Mouse (Mus musculus): ENCODE measurements around the gene D8Ertd738e. TPM values are rescaled to one million over a fixed set of nuclear protein-coding genes. Genes with fewer than 3 reads are reported as not detected.
A peak's percentile ranks its signal among the peaks of the same experiment; 100 is the strongest.

D8Ertd738e gene
- 100 to 1,000 TPM; 140 to 144 TPM for total RNA-seq (2021)
- long read RNA-seq, experiment 1, transcript D8Ertd738e-201 (3 exons, 616 nt), result major isoform, 120 of 121 reads
- long read RNA-seq, experiment 1, partial matches to known transcripts, result 0 of 121 reads
- long read RNA-seq, experiment 1, other reads (novel, unspliced or antisense), result 1 of 121 reads
- long read RNA-seq, experiment 2, transcript D8Ertd738e-201 (3 exons, 616 nt), result major isoform, 90 of 91 reads
- long read RNA-seq, experiment 2, partial matches to known transcripts, result 0 of 91 reads
- long read RNA-seq, experiment 2, other reads (novel, unspliced or antisense), result 1 of 91 reads

DNA sequence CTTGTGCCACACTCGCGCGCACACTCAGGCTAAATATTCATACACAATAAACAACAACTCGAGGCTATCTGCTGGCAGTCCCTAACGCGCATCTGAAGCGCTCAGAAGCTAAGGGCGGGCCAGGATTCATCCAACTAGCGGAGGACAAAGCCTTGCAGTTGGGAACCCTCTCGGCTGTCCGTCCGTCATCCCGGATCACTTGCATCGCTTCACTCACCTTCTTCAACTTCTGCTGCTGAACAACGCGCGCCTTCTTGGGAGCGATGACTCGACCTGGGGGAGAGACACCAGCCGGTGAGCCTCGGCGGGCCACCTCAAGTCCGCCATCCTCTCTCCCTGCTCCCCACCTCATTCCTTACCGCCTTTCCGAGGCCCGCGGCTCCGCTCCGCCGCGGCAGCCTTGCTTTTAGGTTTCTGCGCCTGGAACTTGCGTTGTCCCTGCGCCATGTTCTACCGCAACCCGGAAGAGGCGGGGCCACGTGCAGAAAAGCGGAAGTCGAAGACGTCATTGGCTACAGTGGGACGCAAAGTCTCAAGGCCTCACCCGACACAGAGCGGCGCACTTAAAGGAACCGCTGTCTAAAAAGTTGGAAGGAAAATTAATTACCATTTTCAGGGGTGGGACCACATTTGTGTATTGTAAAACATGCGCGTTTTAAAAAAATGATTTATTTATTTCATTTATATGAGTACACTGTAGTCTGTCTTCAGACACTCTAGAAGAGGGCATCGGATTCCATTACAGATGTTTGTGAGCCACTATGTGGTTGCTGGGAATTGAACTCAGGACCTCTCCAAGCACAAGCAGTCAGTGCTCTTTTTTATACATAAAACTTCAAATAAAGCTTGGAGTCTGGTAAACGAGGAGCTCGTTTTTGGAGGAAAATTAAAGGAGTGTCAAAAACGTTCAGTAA, at the start of gene D8Ertd738e:
TSS of gene D8Ertd738e (minus strand) at position 463 of the 914 bp plus-strand sequence.
- intact Hi-C loops (cut with DNase I), result no loop called here
- DNase-seq (ENCODE audit: low spot score in 2 of 2), result peak; percentile 88

DNA sequence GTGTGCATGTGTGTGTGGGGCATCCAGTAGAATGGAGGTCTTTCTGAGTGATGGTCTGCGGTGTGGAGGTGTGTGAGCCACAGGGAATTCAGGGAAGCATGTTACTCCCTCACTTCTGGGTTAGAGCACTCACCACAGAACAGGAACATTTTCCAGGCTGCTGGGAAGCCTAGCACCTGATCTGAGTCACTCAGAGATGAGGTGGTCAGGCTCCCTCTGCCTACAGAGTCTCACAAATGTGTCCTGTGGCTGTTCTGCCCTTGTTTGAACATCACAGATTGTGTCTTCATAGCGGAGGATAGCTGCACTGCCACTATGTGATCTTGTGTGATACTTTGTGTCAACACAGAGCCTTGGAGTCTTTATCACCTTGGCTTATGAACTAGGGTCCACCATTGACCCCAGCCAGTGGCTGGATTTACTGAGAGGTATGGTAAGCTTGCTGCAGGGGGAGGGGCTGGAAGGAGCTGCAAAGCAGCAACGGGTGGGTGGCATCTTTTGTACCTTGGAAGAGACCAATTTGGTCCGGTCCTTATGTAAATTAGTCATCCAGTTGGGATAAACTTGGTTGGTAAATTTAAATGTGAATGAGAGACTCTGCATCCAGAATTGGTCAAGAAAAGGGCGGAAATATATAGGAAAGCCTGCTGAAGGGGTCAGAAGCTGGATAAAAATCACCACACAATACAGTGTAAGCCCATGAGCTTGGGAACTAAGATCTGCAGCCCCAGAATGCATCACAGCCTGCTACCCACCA, 47.7 kb upstream of the D8Ertd738e start:
- DNase-seq (ENCODE audit: low spot score in 2 of 2), result no peak
- intact Hi-C loops (cut with DNase I), result loop anchor here (5.0 kb wide), 1 partner anchor 40 kb away; no protein-coding TSS in a partner anchor

DNA sequence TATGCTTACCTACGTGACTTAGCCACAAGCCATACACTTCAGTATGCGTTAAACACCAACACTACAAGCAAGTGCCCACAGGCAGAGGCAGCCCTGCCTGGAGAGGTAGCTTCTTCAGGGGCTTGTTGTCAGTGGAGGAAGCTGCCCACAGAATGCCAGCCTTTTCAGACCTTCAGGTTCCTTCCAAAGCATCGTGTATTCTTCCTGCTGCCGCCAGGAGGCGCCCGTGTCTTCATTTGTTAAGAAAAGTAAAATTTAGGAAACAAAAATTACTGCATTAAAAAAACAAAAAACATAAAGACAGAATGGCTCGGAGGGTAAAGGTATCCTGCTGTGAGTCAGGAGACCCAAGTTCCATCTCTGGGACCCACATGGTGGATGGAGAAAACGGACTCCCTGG, 42.2 kb upstream of the D8Ertd738e start:
- peak; percentile 45 to 69 for DNase-seq (ENCODE audit: low spot score in 2 of 2)
- intact Hi-C loops (cut with DNase I), result loop anchor here (1.0 to 5.0 kb wide), 2 partner anchors 66 to 104 kb away; partner anchors contain the start of gene Nanos3

DNA sequence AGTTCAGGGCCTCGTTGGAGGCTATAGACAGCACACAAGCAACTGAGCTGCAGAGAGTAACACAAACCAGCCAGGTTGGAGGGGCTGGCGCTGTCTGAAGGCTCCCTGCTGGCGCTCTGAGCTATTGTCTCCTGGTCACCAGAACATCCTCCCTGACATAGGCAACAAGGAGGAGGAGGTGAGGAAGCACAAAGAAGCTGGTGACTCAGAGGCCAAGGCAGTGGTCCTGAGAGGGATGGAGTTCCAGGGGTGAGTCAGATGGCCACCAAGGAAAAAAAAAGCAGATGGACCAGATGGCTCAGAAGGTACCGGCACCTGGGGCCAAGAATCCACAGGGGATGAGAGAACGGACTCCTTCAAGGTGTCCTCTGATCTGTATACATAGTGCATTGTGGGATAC, 41.6 kb upstream of the D8Ertd738e start:
- no peak for DNase-seq (ENCODE audit: low spot score in 2 of 2)
- intact Hi-C loops (cut with DNase I), result loop anchor here (1.0 to 5.0 kb wide), 2 partner anchors 66 to 104 kb away; partner anchors contain the start of gene Nanos3

DNA sequence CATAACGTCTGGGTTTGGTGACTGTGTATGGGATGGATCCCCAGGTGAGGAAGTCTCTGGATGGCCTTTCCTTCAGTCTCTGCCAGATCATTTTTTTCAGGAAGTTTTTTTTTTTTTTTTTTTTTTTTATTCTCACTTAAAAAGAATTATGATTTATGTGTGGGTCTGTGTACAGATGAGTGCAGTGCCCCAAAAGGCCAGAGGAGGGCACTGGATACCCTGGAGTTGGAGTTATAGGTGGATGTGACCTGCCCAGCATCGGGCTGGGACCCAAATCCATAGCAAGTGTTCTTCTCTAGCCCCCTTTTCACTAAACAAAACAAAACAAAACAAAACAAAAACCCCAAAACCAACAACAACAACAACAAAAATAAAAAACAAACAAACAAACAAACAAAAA, 39.4 kb upstream of the D8Ertd738e start:
- intact Hi-C loops (cut with DNase I), result loop anchor here (10.0 kb wide), 1 partner anchor 274 kb away; the partner anchor contains the start of gene 2210011C24Rik
- no peak for DNase-seq (ENCODE audit: low spot score in 2 of 2)

DNA sequence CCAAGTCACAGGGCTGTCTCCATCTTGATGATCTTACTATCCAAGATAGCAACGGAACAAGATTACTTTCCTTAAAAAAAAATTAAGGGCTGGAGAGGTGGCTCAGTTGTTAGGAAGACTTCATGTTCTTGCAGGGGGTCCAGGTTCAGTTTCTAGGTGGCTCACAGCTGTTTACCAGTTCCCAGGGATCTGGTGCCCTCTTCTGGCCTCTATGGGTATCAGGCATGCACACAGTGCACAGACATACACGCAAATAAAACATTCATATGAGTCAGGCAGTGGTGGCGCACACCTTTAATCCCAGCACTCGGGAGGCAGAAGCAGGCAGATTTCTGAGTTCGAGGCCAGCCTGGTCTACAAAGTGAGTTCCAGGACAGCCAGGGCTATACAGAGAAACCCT, 36.1 kb upstream of the D8Ertd738e start:
- intact Hi-C loops (cut with DNase I), result loop anchor here (10.0 kb wide), 1 partner anchor 271 kb away; the partner anchor contains the start of gene 2210011C24Rik

DNA sequence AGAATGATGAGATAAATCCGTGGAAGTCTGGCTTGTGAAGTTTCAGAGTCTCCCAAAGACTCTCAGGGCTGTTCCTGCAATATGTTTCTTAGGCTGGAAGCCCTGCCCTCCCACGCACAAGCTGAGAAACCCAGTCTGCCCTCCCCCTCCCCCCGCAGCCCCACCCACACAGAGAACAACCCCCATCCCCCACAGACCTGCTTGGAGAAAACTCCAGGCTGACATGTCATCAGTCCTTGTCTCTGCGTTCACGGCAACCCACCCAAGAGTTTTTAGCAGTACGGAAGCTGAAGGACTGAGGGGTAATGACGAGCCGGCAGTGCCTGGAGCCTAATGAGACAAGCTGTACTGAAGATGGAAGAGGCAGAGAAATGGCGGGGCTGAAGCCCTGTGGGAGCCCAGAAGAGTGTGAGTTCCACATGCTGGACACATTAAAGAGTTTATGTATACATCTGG, 35.1 kb upstream of the D8Ertd738e start:
- peak; percentile 21 to 41 for DNase-seq (ENCODE audit: low spot score in 2 of 2)
- intact Hi-C loops (cut with DNase I), result loop anchor here (10.0 kb wide), 1 partner anchor 270 kb away; the partner anchor contains the start of gene 2210011C24Rik

More for the DNA sequence above, 36.1 kb upstream of the D8Ertd738e start:
- DNase-seq (ENCODE audit: low spot score in 2 of 2), result peak; percentile 22 to 48

DNA sequence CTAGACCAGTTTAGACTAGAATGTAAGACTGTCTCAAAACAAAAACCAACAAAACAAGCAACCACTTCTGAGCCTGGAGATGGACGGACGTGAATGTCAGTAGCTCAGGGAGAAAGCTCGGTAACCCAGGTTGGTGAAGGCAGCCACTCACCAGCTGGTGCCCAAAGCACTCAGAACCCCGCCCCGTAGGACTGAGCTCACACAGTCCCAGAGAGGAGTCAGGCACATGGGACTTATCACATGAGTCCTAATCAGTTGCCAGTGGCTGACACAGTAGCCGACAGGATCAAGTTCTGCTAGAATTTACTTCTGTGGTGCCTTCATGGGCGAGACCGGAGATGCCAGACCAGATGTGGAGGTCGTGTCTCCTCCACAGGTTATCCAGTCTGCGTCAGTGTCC, 31.3 kb upstream of the D8Ertd738e start:
- no peak for DNase-seq (ENCODE audit: low spot score in 2 of 2)
- intact Hi-C loops (cut with DNase I), result loop anchor here (10.0 kb wide), 1 partner anchor 266 kb away; the partner anchor contains the start of gene 2210011C24Rik

DNA sequence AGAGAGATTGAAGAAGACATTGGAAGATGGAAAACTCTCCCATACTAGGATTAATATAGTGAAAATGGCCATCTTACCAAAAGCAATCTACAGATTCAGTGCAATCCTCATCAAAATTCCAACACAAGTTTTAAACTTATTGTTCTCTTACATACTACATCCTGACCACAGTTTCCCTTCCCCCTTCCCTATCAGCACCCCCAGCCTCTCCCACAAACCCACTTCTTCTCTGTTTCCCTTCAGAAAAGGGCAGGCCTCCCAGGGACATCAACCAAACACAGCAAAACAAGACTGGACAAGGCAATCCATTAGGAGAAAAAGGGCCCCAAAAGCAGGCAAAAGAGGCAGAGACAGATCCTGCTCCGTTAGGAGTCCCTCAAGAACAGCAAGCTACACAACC, 26.9 kb upstream of the D8Ertd738e start:
- DNase-seq (ENCODE audit: low spot score in 2 of 2), result no peak
- intact Hi-C loops (cut with DNase I), result no loop called here

DNA sequence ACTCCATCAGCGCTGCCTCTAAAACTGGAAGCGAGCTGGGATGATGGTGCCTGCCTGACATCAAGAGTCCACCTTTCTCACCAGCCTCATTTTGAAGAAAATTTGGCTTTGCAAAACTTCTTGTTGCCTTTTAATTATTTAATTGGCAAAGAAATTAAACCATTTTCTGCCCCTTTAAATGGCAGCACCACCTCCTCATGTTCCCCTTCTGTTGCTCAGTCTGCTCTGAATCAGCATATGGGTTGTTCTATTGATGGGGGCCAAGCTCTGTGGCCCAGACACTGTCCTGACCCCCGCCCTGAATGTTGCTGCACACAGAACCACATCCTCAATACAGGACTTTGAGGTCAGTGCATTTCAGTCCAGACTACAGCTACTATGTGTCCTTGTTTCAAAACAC, 24.4 kb upstream of the D8Ertd738e start:
- DNase-seq (ENCODE audit: low spot score in 2 of 2), result no peak
- intact Hi-C loops (cut with DNase I), result no loop called here

DNA sequence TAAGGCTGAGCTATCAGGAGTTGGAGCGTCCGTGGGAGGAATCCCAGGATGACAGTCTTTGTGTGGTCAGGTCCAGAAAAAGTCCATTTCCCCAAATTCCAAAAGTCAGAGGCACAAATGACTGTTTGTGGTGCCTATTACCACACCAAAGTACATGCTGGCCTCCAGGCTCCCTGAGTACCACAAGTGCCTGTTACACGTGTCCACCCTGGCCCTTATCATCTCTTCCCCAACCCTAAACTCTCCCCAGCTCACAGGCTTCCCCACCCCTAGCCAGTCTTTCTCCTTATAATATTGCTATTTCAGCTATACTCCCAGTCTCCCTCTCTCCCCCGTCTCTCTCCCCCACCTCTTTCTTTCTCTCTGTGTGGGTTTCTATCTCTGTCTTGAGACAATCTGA, 22.8 kb upstream of the D8Ertd738e start:
- no peak for DNase-seq (ENCODE audit: low spot score in 2 of 2)
- intact Hi-C loops (cut with DNase I), result no loop called here

DNA sequence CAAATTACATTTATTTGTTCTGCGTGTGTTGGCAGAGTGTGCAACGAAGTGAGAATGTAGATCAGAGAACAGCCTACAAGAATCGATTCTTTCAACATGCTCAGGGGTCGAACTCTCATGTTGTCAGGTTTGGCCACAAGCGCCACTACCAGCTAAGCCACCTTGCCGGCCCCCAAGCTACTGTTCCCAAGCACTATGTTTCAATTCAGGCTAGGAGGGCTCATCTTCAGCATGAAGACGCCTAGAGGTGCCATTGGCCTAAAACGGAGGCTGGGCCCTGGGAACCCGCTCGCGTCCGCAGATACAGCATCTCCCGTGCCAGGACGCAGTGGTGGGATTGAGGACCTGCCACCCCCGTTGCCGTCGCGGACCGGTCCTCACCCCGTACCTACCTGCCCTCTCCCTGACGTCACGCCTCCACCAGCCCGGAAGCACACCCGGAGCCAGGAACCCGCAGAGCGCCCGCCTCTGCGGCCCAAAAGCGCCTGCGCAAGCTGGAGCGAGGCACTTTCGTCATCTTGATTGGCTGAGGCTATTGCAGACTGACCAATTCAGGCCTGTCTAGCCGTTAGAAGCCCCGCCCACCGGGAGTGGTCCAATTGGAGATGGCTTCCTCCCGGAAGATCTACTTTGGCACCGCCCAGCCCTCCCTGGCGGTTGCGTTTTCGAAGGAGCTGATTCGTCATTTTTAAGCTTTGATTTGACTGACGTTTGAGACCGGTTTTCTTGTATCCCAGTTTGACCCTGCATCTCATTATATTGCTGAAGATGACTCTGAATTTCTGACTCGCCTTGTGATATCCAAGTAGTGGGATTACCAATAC, 20.6 kb upstream of the D8Ertd738e start, which contains the start of gene Ccdc130:
TSS of gene Ccdc130 (minus strand) at position 431 of the 824 bp plus-strand sequence.
- intact Hi-C loops (cut with DNase I), result no loop called here
- DNase-seq (ENCODE audit: low spot score in 2 of 2), result peak; percentile 100

DNA sequence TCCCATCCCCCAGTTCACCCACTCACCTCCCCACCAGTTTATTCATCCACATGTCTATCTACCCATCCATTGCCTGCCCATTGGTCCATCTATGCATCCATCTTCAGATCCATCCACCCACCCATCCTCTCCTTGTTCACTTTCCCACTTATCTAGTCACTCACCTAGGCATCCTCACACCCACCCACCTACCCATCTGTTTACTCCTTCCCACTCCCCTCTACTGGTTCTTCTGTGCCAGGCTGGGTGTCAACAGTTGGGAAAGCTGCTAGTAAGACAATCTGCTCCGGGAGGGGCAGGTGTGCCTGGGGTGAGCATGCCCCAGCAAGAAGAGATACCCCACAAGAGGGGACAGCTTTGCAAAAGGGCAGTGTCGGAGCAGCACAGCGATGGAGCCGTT, 11.6 kb upstream of the D8Ertd738e start:
- no peak for DNase-seq (ENCODE audit: low spot score in 2 of 2)
- intact Hi-C loops (cut with DNase I), result no loop called here

DNA sequence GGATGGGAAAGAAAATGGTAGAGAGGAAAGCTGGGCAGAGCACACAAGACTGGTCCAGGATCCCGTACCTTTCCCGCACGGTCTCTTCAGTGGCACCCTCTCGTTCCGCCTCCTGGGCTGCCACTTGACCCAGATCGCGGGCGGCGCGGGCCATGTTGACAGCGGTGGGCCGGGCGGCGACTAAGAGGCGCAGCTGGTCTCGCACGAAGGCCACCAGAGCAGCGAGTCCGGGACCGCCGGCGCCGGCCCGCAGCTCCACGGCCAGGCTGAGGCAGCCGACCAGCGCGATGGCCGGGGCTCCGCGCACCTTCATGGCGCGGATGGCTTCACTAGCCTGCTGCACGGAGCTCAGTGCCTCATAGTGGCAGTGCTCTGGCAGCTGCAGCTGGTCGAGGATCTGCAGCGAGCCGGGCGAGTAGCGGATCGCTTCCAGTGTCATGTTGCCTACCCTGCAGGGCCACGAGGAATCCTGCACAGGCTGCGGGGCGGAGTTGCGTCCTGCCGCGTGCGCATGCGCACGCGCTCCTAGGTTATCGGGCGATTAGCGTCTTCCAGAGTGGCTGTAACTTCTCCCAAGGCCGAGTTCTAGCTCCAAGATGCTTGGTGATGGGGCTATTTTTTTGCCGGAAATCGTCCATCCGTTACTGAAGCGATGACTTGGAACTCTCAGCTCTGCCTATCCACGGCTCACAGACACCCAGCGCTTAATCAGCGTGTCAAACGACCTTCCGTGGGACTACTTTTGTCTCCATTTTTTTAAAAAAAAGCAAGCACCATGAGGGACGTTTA, 7.5 kb upstream of the D8Ertd738e start, which contains the start of gene Mri1:
TSS of gene Mri1 (minus strand) at position 505 of the 789 bp plus-strand sequence.
- intact Hi-C loops (cut with DNase I), result no loop called here
- peak; percentile 83 for DNase-seq (ENCODE audit: low spot score in 2 of 2)

DNA sequence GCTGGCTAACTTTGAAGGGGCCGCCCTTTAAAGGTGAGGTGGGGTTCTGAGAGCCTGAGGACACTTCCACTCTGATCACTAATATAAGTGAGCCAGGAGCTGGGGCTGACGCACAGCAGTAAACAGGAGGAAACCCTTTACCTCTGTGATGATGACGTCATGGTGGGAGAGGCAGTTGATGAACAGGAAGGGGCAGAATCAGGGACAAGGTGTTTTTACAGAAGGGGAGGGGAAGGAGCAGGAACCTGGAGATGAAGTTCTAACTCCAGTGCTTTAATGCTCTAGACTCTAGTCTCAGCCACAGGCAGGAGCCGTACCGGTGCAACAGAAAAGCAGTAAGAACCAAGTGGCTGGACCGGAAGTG, 6.9 kb upstream of the D8Ertd738e start:
- intact Hi-C loops (cut with DNase I), result no loop called here
- DNase-seq (ENCODE audit: low spot score in 2 of 2), result no peak

DNA sequence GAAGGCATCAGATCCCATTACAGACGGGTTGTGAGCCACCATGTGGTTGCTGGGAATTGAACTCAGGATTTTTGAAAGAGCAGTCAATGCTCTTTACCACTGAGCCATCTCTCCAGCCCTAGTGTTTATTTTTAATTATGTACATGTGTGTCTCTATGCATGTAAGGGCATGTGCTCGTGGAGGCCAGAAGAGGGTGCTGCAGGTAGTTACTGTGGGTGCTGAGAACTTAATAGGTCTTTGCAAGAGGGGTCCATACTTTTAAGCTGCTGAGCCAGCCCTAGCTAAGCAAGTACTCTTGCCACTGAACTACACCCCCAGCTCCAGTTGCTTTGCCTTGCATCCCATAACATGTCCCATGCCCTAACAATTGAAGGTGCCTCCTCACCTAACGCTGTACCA, 6.3 kb upstream of the D8Ertd738e start:
- intact Hi-C loops (cut with DNase I), result no loop called here
- no peak for DNase-seq (ENCODE audit: low spot score in 2 of 2)

DNA sequence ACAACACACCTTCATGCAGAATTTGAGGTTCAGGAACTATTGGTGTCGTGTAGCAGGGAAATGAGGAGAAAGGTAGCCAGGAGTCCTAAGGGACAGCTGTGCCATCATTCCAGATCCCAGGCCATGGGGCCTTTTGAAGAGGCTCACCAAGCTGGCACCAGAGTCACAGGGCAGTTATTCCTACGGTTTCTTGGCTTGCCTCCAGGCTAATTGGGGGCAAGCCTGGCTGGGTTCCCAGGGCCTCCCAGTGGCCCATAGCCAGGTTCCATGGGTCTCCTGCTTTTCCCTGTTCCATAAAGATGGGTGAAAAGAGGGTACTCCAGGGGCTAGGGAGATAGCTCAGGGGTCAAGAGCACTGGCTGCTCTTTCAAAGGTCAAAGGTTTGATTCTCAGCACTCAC, 7.7 kb downstream of the D8Ertd738e start:
- intact Hi-C loops (cut with DNase I), result no loop called here
- no peak for DNase-seq (ENCODE audit: low spot score in 2 of 2)

DNA sequence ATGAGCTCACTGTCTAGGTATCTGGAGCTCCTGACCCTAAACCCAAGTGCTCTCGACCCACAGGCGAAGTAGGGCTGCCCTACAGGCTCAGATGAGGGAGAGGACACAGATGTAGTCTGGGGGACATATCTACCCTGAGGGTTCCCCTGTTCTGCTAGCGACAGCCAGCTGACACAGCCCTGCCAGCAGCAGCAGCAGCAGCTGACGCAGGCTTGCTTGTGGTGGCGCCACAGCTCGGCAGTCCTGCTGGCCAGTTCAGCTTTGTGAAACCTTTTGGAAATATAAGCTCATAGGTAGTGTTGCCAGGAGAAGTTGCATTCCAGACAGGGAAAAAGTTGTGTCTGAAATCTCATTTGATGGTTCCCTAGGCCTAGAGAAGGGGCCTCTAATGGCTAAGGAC, 8.4 kb downstream of the D8Ertd738e start:
- no peak for DNase-seq (ENCODE audit: low spot score in 2 of 2)
- intact Hi-C loops (cut with DNase I), result no loop called here
